Mouse (Mus musculus) neutrophil, adult 83 days (primary cell): Measurements from ENCODE around the gene Prim1. TPM values are rescaled to one million over a fixed set of nuclear protein-coding genes. Genes with fewer than 3 reads are reported as not detected.

Experiments used
- total RNA-seq, 2 experiments: library from RNA; stranded (reverse); gene quantifications; one replicate each; pipeline ENCODE4 v1.2.4; 2023

Prim1 gene
- total RNA-seq = 10 to 100 TPM; 21.7 to 35.1 TPM

GRCm38 (mm10) chr10:128015068-128015934 is at the start of gene Prim1:
TSS of gene Prim1 (plus strand) at chr10:128015168.

GRCm38 (mm10) chr10:128007446-128007845 is 7.5 kb upstream of the Prim1 start, which contains the start of gene Hsd17b6:
TSS of gene Hsd17b6 (minus strand) at chr10:128007611.

GRCm38 (mm10) chr10:128058601-128059151 is 43.7 kb downstream of the Prim1 start, which contains the start of gene Ptges3:
TSS of gene Ptges3 (plus strand) at chr10:128058954.

Other genes starting within 250 kb of the Prim1 start
- gene Rdh9, start 238.8 kb upstream of the Prim1 start, total RNA-seq = under 1 TPM in 1 of 2 experiments, not detected in 1; 0.49 TPM
- under 1 TPM in 1 of 2 experiments, not detected in 1; 0.20 TPM for gene Rdh16, start 214.0 kb upstream of the Prim1 start, total RNA-seq
- not detected for gene Rdh19, start 165.2 kb upstream of the Prim1 start, total RNA-seq
- not detected for gene Rdh16f2, start 148.7 kb upstream of the Prim1 start, total RNA-seq
- gene Rdh7, start 126.4 kb upstream of the Prim1 start, total RNA-seq = not detected
- not detected for gene Sdr9c7, start 116.7 kb upstream of the Prim1 start, total RNA-seq
- gene Hsd17b6, start 7.6 kb upstream of the Prim1 start, total RNA-seq = not detected
- gene Naca, start 20.4 kb downstream of the Prim1 start, total RNA-seq = 100 to 1,000 TPM; 347 to 352 TPM
- 10 to 100 TPM; 69.1 to 74.1 TPM for gene Ptges3, start 43.8 kb downstream of the Prim1 start, total RNA-seq
- 100 to 1,000 TPM; 509 to 578 TPM for gene Atp5b, start 68.1 kb downstream of the Prim1 start, total RNA-seq
- 10 to 100 TPM; 81.5 to 91.8 TPM for gene Baz2a, start 76.4 kb downstream of the Prim1 start, total RNA-seq
- 10 to 100 TPM; 10.7 to 11.5 TPM for gene Rbms2, start 165.1 kb downstream of the Prim1 start, total RNA-seq
- 1 to 10 TPM; 1.0 to 1.6 TPM for gene Gls2, start 179.3 kb downstream of the Prim1 start, total RNA-seq
- 1 to 10 TPM; 4.2 to 6.3 TPM for gene Spryd4, start 196.6 kb downstream of the Prim1 start, total RNA-seq
- gene Mip, start 210.7 kb downstream of the Prim1 start, total RNA-seq = under 1 TPM in 1 of 2 experiments, not detected in 1; 0.15 TPM
- 10 to 100 TPM; 29.4 to 41.0 TPM for gene Timeless, start 216.9 kb downstream of the Prim1 start, total RNA-seq
- under 1 TPM in 1 of 2 experiments, not detected in 1; 0.46 TPM for gene Apon, start 238.9 kb downstream of the Prim1 start, total RNA-seq